Mouse (Mus musculus) limb, embryonic 10.5 days (tissue): ENCODE results near the gene Psmd2. TPM values are rescaled to one million over a fixed set of nuclear protein-coding genes. Genes with fewer than 3 reads are reported as not detected.

Experiments used
- DNase-seq: peaks from one replicate; pipeline ENCODE4 v3.0.0-alpha.2; 2017; ENCODE audit warnings: low spot score
- H3K27ac ChIP-seq: fragments of 300-500 bp; sonication (generic); 2 replicates; pipeline ENCODE4 v1.5.1; 2016; ENCODE audit warnings: mild to moderate bottlenecking
- H3K27me3 ChIP-seq: fragments of 300-500 bp; sonication (generic); 2 replicates; pipeline ENCODE4 v1.6.1; 2016; ENCODE audit warnings: low read depth, mild to moderate bottlenecking; ENCODE audit not compliant: poor library complexity, severe bottlenecking
- H3K36me3 ChIP-seq: fragments of 300-500 bp; sonication (generic); 2 replicates; pipeline ENCODE4 v1.6.1; 2016; ENCODE audit warnings: mild to moderate bottlenecking, moderate library complexity
- H3K4me1 ChIP-seq: fragments of 300-500 bp; sonication (generic); 2 replicates; pipeline ENCODE4 v1.6.1; 2016
- H3K4me3 ChIP-seq: fragments of 300-500 bp; sonication (generic); 2 replicates; pipeline ENCODE4 v1.5.1; 2016; ENCODE audit warnings: mild to moderate bottlenecking, moderate library complexity
- H3K9me3 ChIP-seq: fragments of 300-500 bp; sonication (generic); replicated peaks from 2 replicates; pipeline ENCODE4 v1.6.1; 2016; ENCODE audit warnings: mild to moderate bottlenecking
- WGBS: fragments of 180-500 bp; shearing (Covaris S2); methylation state at CpG from one replicate; pipeline ENCODE4 v1.1.7; 2016; 5-methylcytosine and 5-hydroxymethylcytosine counted together
- microRNA counts: library from miRNA; unstranded; fragments of <30 nt; microRNA quantifications from one replicate; lab custom pipeline; 2017
- microRNA-seq: library from miRNA; unstranded; fragments of <30 nt; microRNA quantifications from one replicate; pipeline ENCODE4, GENCODE M21; 2017
- polyA plus RNA-seq: library from polyadenylated mRNA; unstranded; fragments of >200 nt; fragmentation: Nextera tagmentation; extraction: Ambion mirVana; gene quantifications from 2 replicates; pipeline ENCODE4 v1.2.1, GENCODE M21; 2016

The Psmd2 gene
- polyA plus RNA-seq, 1 experiment from 2014 or later, result 538 TPM

DNA sequence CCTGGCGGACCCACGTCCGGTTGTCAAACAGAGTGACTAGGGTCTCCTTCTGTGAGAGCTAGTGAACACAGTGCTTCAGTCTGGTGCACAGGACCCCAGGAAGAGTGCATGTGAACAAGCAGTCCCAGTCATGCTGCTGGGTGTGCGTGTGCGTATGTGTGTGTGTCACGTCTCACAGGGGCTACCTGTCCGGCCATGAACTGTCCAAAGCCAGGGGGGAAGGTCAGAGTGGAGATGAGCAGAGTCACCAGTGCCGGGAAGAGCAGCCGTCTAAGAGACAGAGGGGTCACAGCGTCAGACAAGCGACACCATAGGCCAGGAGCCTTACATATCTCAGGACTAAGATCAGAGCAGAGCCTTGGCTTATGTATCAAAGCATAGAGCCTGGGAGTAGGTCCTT, 58.9 kb downstream of the Psmd2 start:
- Histone ChIP-seq H3K9me3 (no peaks in the 10 kb centered on the region), H3K4me1 (peaks cover 21% of the 10 kb centered on the region), H3K4me3 (no peak overlapping the region), H3K27me3 (peaks cover 11% of the 10 kb centered on the region; the same call in 1 of the 2 replicates), H3K27ac (no peak overlapping the region), H3K36me3 (peaks cover 85% of the 10 kb centered on the region)
- no peak for DNase-seq
- 96% methylated on average over 11 of the region's 11 CpGs for WGBS

DNA sequence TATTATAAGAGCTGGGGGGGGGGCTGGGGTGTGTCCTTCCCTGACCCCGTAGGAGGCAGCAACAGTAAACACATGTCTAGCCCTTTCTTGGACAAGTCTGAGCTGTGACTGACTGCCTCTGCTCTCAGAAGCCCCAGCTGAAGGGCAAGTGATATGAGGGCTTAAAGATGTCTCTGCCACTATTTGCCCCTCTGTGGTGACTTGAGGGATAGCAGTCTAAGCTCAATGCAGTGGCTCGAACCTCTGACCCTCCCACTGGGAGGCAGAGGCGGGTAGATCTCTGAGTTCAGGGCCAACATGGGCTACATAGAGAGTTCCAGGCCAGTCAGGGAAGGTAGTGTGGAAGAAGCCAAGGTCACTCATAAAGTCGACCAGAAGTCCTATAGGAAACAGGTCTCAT, 59.4 kb downstream of the Psmd2 start:
- Histone ChIP-seq H3K4me3 (no peak overlapping the region), H3K27ac (no peak overlapping the region), H3K27me3 (peaks cover 11% of the 10 kb centered on the region; the same call in 1 of the 2 replicates), H3K4me1 (peaks cover 25% of the 10 kb centered on the region), H3K36me3 (peaks cover 81% of the 10 kb centered on the region), H3K9me3 (no peaks in the 10 kb centered on the region)
- DNase-seq, result no peak
- 91% methylated on average over 4 of the region's 4 CpGs for WGBS

DNA sequence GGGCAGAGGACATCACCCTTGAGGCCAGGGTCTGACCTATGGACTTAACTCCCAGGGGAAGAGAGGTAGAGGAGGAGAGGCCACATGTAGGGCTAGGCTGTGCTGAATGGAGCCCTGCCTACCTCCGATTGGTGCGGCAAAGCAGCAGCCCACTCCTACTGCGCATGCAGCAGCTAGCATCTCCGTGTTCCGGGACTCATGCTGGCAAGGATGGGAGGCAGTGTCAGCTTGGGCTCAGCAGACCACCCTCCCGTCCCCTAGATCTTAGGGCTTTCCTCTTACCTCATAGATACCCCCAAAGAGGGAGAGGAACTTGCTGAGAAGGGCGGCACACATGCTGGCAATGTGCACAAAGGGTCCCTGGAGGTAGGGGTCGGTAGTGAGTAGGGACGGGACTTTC, 60.7 kb downstream of the Psmd2 start:
- WGBS, result 81% methylated on average over 9 of the region's 9 CpGs
- Histone ChIP-seq H3K4me3 (no peak overlapping the region), H3K4me1 (peaks cover 39% of the 10 kb centered on the region), H3K36me3 (peaks cover 67% of the 10 kb centered on the region), H3K27ac (no peak overlapping the region), H3K9me3 (no peaks in the 10 kb centered on the region), H3K27me3 (peaks cover 11% of the 10 kb centered on the region; the same call in 1 of the 2 replicates)
- no peak for DNase-seq

DNA sequence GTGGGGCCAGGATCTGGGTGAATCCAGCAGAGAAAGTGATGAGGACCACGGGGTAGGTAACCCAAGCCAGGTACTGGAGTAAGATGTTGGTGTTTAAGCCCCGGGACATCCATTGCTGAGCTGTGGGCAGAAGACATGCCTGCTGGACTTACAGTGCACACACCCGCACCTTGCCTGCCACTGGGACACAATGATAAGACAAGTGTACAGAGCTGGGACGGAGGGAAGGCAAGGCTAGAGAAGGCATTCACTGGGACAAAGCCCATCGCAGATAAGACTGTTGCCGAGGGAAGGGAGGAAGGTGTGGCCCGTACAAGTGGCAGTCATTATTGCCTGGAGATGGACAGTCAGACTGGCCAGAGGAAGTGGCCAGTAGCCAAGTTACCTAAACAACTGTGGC, 61.4 kb downstream of the Psmd2 start:
- Histone ChIP-seq H3K9me3 (no peaks in the 10 kb centered on the region), H3K27me3 (peaks cover 11% of the 10 kb centered on the region; the same call in 1 of the 2 replicates), H3K27ac (no peak overlapping the region), H3K4me3 (no peak overlapping the region), H3K36me3 (peaks cover 60% of the 10 kb centered on the region), H3K4me1 (peaks cover 44% of the 10 kb centered on the region)
- WGBS, result 91% methylated on average over 7 of the region's 7 CpGs
- no peak for DNase-seq

MicroRNA genes within 50 kb of the gene (microRNA counts, 519-probe panel; counts per million panel counts)
- 5,067 counts per million, percentile 87 among the panel's probes with 10 or more counts for microRNA mmu-miR-1224 (lab: Ali Mortazavi, UCI)

Small RNAs within 50 kb of the gene (microRNA-seq; reads per million reads assigned to microRNA genes)
- gene Mir1224, result 0.88 reads per million

Other genes with a start within 250 kb of the Psmd2 start
- gene Abcc5, start 225.3 kb upstream of the Psmd2 start, polyA plus RNA-seq, result 47.9 and 62.0 TPM in 2 replicates
- 164 and 173 TPM in 2 replicates for gene Eif2b5, start 152.8 kb upstream of the Psmd2 start, polyA plus RNA-seq
- gene Dvl3, start 134.7 kb upstream of the Psmd2 start, polyA plus RNA-seq, result 28.6 and 33.5 TPM in 2 replicates
- gene Ap2m1, start 116.2 kb upstream of the Psmd2 start, polyA plus RNA-seq, result 536 and 586 TPM in 2 replicates
- gene Abcf3, start 103.1 kb upstream of the Psmd2 start, polyA plus RNA-seq, result 49.7 and 61.9 TPM in 2 replicates
- 0.30 and 0.46 TPM in 2 replicates for gene Vwa5b2, start 62.2 kb upstream of the Psmd2 start, polyA plus RNA-seq
- gene Eef1akmt4, start 40.1 kb upstream of the Psmd2 start, polyA plus RNA-seq, result 48.1 and 56.1 TPM in 2 replicates
- not detected in 2 replicates for gene Gm49333, start 40.0 kb upstream of the Psmd2 start, polyA plus RNA-seq
- 54.5 and 62.4 TPM in 2 replicates for gene Alg3, start 39.9 kb upstream of the Psmd2 start, polyA plus RNA-seq
- 0.50 and 0.79 TPM in 2 replicates for gene Camk2n2, start 30.4 kb upstream of the Psmd2 start, polyA plus RNA-seq
- gene Ece2, start 21.8 kb upstream of the Psmd2 start, polyA plus RNA-seq, result 1.9 and 2.6 TPM in 2 replicates
- 267 and 277 TPM in 2 replicates for gene Eif4g1, start 16.7 kb downstream of the Psmd2 start, polyA plus RNA-seq
- gene Fam131a, start 41.6 kb downstream of the Psmd2 start, polyA plus RNA-seq, result 2.7 and 3.8 TPM in 2 replicates
- 148 and 173 TPM in 2 replicates for gene Polr2h, start 66.0 kb downstream of the Psmd2 start, polyA plus RNA-seq
- 14.1 and 18.5 TPM in 2 replicates for gene Clcn2, start 66.1 kb downstream of the Psmd2 start, polyA plus RNA-seq
- 0.41 and 1.6 TPM in 2 replicates for gene Chrd, start 81.5 kb downstream of the Psmd2 start, polyA plus RNA-seq
- gene Thpo, start 82.9 kb downstream of the Psmd2 start, polyA plus RNA-seq, result 0.21 and 0.54 TPM in 2 replicates